Mouse (Mus musculus) liver, adult 2 months (tissue): ENCODE measurements at regions not wholly inside any gene's neighbourhood (a gene's known extent, or its start where the extent isn't known, plus 50 kb on each side); places are given as distances from the start of the nearest gene placed in this dataset.

Experiments used
- CTCF ChIP-seq: fragments of 200-500 bp; IDR thresholded peaks from 2 replicates; pipeline ENCODE4 v1.5.1; 2011; ENCODE audit warnings: low read depth, low read length, control low read depth
- POLR2A ChIP-seq: fragments of 200-500 bp; IDR thresholded peaks from 2 replicates; pipeline ENCODE4 v1.6.1; 2011; ENCODE audit warnings: low read length, control low read depth; ENCODE audit not compliant: insufficient read depth; ENCODE audit errors: extremely low read depth

DNA sequence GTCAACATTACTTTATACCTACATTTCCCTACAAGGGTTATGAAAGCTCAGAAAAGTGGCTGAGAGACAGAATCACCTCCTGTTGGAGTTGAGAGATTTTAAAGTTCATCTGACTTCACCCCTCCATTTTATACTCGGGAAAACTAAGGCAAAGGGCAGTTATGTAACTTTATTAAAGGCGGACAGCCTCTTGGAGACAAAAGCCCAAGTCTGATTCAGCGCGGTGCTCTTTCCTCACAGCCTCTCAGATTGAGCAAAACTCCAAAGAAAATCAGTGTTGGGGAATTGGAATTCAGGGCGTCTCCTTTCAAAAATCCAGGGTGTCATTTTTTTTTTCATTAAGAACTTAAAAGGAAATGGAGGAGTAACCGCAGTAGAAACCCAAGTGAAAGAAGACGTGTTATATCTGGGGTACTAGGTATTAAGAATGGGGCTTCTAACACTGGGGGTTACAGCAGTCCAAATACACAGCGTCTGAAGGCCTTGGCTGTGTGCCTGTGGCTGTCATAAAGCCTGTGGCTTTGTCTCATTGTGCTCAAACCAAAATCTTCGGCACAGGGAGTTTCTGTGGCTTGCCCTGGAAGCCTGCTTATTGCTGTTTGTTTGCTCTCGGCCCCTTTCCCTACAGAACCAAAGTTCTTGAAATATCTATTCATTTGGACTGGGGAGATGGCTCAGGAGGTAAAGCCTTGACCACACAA, 137.7 kb upstream of the Mkln1 start:
- TF ChIP-seq CTCF: no peak
- TF ChIP-seq POLR2A: no peak
